Mouse (Mus musculus) small intestine, adult 2 months (tissue): Measurements from ENCODE around the gene Trim25.

Experiments
- CTCF ChIP-seq: fragments of 200-500 bp; IDR thresholded peaks from 2 replicates; pipeline ENCODE4 v1.5.1; 2012; ENCODE audit warnings: low read depth, mild to moderate bottlenecking, control low read depth, inconsistent platforms, low read length, moderate library complexity, mixed read lengths; ENCODE audit not compliant: insufficient replicate concordance, insufficient read length; ENCODE audit errors: extremely low read depth
- POLR2A ChIP-seq: fragments of 200-500 bp; IDR thresholded peaks from 2 replicates; pipeline ENCODE4 v1.6.1; 2012; ENCODE audit warnings: low read depth, mild to moderate bottlenecking, control low read depth, inconsistent platforms, low read length, moderate library complexity

- no peak for TF ChIP-seq CTCF
- TF ChIP-seq POLR2A = no peak
Measured at GRCm38 (mm10) chr11:89012241-89012640, 13.1 kb downstream of the Trim25 start.
